Mouse (Mus musculus) midbrain, embryonic 12.5 days (tissue): ENCODE results near the gene Trpm3. TPM values are rescaled to one million over a fixed set of nuclear protein-coding genes. Genes with fewer than 3 reads are reported as not detected.

Experiments used
- ATAC-seq: fragments of 200-750 bp; cut with Nextera tagmentation; 2 replicates; pipeline ENCODE4 v1.8.0; 2017; ENCODE audit warnings: low read depth, moderate TSS enrichment, moderate library complexity; ENCODE audit not compliant: low FRiP score
- H3K27ac ChIP-seq: fragments of 300-500 bp; sonication (generic); replicated peaks from 2 replicates; pipeline ENCODE4 v1.5.1; 2016; ENCODE audit warnings: mild to moderate bottlenecking
- H3K27me3 ChIP-seq: fragments of 300-500 bp; sonication (generic); 2 replicates; pipeline ENCODE4 v1.6.1; 2016; ENCODE audit warnings: mild to moderate bottlenecking
- H3K36me3 ChIP-seq: fragments of 300-500 bp; sonication (generic); 2 replicates; pipeline ENCODE4 v1.6.1; 2016
- H3K4me1 ChIP-seq: fragments of 300-500 bp; sonication (generic); 2 replicates; pipeline ENCODE4 v1.6.1; 2016
- H3K4me2 ChIP-seq: fragments of 300-500 bp; sonication (generic); replicated peaks from 2 replicates; pipeline ENCODE4 v1.6.1; 2016; ENCODE audit warnings: mild to moderate bottlenecking, moderate library complexity
- H3K4me3 ChIP-seq: fragments of 300-500 bp; sonication (generic); 2 replicates; pipeline ENCODE4 v1.5.1; 2016; ENCODE audit warnings: mild to moderate bottlenecking
- H3K9ac ChIP-seq: fragments of 300-500 bp; sonication (generic); replicated peaks from 2 replicates; pipeline ENCODE4 v1.6.1; 2016; ENCODE audit warnings: mild to moderate bottlenecking, moderate library complexity
- H3K9me3 ChIP-seq: fragments of 300-500 bp; sonication (generic); 2 replicates; pipeline ENCODE4 v1.6.1; 2016; ENCODE audit warnings: mild to moderate bottlenecking
- whole genome bisulfite sequencing: fragments of 180-500 bp; shearing (Covaris S2); methylation state at CpG from one replicate; pipeline ENCODE4 v1.1.7; 2016; 5-methylcytosine and 5-hydroxymethylcytosine counted together
- microRNA counts: library from miRNA; unstranded; fragments of <30 nt; microRNA quantifications from one replicate; lab custom pipeline; 2017
- microRNA-seq: library from miRNA; unstranded; fragments of <30 nt; microRNA quantifications from one replicate; pipeline ENCODE4, GENCODE M21; 2017
- polyA plus RNA-seq: library from polyadenylated mRNA; unstranded; fragments of >200 nt; fragmentation: Nextera tagmentation; extraction: Ambion mirVana; gene quantifications from 2 replicates; pipeline ENCODE4 v1.2.1, GENCODE M21; 2016

The Trpm3 gene
- polyA plus RNA-seq, 1 experiment from 2014 or later: 4.2 TPM

GRCm38 (mm10) chr19:23042168-23042733 lies 903.4 kb downstream of the Trpm3 start:
- Histone ChIP-seq H3K9ac (no peak overlapping the region), H3K36me3 (no peaks in the 10 kb centered on the region), H3K27ac (no peak overlapping the region), H3K4me3 (no peak overlapping the region), H3K27me3 (no peaks in the 10 kb centered on the region), H3K4me1 (no peaks in the 10 kb centered on the region), H3K4me2 (no peak overlapping the region), H3K9me3 (no peaks in the 10 kb centered on the region)
- WGBS: 72% methylated on average over 6 of the region's 6 CpGs
- no peak for ATAC-seq

- Histone ChIP-seq H3K9me3 (no peaks in the 10 kb centered on the region), H3K4me3 (no peak overlapping the region), H3K27ac (no peak overlapping the region), H3K9ac (no peak overlapping the region), H3K27me3 (no peaks in the 10 kb centered on the region), H3K4me1 (no peaks in the 10 kb centered on the region), H3K36me3 (no peaks in the 10 kb centered on the region), H3K4me2 (no peak overlapping the region)
- no peak for ATAC-seq
These were observed 904.9 kb downstream of the Trpm3 start for GRCm38 (mm10) chr19:23043699-23044098.

MicroRNAs within 50 kb of the gene (microRNA counts, 519-probe panel; counts per million panel counts)
- microRNA mmu-miR-204 (lab: Ali Mortazavi, UCI): 7,254 counts per million, percentile 82 among the panel's probes with 10 or more counts

Small RNA genes within 50 kb of the gene (microRNA-seq; reads per million reads assigned to microRNA genes)
- gene Mir204: 1,069 reads per million, percentile 79 among the genes with 10 or more reads in this experiment
